Mouse (Mus musculus) lung, postnatal 36 days (tissue): ENCODE data around the gene Npm3.

Experiments
- DNase-seq: peaks from one replicate; pipeline ENCODE4 v3.0.0; 2022; ENCODE audit warnings: mixed read lengths

Gene Npm3

DNA sequence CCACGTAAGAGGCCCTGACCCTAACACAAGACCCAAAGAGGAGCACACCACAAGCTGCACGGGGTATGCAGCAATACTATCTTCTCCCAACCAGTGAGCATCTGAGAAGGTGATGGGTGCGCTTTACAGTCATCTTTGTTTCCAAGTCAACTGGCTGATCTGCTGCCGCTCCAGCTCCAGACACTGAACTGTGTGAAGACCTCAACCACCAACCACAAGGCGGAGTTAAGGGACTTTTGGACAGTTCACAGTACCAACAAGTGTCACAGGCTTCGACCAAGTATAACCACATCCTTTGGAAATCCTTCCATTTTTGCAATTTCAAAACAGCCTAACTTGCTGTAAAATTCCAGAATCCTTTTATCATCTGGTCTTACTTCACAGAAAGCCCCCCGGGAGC lies 2.5 kb upstream of the Npm3 start:
- no peak for DNase-seq

DNA sequence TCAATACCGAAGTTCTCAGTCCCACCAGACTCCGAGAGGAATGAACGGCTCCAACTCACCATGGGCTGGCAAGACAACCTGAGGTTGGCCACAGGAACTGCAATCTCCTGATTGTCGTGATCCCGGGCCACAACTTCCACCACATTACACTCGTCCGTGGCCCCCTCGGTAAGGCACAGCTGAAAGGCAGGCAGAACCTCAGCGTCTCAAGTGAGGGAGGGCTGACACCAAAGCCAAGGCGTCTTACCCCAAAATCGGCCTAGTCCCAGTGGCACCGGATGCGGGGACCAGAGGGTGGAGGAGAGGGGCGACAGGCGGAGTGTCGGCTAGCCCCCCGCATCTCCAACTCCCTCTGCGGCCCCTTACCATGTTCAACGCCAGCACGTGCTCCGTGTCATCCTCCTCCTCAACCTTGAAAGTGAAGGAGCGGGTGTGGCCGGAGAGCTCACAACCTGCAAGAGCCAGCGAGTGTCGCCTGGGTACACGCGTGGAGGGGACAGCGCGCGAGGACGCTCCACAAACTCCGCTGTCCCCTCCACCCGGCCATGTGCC lies 624 bp downstream of the Npm3 start:
- DNase-seq, result no peak

DNA sequence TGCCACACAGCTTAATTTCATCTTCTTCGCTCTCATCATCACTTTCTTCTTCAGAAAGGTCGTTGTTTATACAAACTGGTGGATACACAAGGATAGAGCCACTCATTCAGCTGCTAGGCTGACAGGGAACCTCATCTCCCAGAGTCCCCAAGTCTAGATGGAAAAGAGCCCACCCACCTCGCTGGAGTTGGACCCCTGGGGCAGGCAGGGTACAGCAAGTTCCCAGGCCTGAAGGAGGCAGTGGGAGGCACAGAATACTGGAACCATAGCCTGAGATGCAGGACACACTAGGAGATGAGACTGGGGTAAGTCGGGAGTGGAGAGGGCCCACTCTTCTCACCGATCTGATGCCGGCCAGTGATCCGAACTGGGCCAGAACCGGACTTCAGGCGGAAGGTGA lies 1.2 kb downstream of the Npm3 start:
- no peak for DNase-seq

DNA sequence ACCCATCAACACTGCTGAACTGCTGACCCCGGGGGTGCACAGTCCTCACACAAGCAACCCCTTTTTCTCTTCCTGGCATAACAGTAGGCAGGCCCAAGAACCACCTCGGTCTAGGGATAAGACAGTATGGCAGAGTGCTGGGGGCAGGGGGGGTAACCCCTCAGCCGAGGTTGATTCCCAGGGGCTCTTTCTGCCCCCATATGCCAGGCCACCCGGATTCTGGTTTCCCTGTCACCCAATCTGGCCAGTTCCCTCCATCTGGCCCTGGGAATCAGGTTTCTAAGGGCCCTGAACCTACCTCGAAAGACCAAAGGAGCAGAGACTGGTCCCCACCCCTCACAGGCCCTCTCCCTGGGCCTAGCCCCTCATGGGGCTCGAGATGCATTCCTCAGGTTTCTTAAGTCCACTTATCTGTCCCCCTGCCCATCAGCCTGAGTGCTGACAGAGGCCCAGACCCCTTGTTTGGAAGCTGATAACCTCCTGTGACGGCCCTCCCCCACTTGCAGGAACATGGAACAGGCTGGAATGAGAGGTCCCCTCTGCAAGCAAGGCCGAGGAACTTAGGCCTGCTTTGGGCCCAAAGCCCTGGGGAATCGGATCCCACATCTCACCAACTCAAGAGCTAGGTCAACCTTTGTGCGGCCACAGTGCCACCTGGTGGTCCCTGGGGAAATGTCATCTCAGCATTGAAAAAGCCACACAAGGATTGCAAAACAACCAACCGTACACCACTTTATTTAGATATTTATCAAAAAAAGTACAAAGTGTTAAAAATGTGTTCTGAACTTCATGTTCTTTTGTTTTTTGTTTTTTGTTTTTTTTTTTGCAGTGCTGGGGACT lies 2.1 kb downstream of the Npm3 start:
- DNase-seq, result peak; percentile 94

DNA sequence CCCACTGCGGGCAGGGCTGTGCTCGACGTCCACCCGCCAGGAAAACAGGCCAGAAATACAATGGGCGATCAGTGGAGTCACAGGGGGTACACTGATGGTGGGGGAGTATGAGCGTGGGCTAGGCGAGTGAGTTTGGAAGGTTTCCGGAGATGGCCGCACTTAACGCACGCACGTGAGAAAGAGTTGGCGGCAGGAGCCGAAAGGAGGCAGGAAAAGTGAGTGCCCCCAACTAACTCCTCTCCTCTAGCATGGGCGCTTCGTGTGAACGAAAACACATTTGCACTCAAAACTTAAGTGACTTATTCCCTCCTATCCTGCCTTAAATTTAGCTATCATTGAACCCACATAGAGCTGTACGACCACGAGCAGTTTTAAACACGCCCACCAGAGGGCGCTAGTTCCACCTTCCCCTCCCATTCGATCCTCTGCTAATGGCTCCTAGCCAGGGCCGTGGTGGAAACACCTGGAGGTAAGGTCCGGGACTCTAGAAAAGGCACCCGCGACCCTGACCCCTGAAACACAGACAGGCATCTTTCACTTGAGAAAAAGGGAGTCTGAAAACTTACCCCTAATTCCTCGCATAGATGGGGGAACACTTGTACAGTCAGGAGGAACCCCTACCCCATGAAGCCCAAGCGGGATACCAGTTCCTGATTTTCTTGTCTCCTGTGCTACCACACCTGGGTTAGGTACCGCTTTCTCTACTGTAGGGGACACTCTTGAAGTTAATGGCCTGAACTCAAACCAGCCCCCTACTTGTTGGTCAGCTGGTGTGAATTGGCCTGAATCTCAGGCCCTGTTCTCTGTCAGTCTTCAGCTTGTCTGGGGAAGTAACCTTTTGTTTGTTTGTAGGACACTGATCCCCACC lies 3.0 kb downstream of the Npm3 start:
- peak; percentile 87 for DNase-seq

DNA sequence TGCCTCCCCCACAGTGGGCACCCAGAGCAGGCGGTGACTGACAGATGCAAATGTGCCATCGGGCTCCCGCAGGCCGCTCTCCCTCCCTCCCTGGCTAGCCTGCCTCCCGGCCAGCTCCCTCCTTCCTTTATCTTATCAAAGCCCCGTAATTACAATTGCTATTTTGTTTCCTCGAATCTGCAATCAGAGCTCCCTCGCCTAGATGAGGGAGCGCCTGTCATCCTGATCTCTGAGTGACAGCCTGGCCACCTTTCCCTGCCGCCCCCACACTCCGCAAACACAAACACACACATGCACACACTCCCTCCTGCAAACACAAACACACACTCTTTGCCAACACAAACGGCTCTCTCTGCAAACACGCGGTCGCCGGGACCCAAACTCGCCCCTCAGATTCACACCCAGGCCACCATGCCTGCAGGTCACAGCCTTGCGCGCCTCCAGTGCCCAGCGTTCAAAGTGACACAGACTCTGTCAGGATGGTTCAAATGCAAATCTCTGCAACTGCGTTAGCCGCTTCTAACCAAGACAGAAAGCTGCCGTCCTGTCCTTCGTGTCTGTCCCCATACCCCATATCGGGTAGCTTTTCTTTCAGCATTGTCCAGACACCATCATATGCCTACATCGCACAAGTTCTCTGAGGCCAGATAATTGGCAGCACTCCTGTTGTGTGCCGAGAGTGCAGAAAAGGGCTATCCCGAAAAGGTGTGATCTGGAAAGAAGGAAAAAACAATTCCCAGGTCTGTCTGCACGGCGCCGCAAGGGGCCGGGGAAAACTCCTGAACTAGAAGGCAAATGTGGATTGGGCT lies 3.8 kb downstream of the Npm3 start:
- no peak for DNase-seq

DNA sequence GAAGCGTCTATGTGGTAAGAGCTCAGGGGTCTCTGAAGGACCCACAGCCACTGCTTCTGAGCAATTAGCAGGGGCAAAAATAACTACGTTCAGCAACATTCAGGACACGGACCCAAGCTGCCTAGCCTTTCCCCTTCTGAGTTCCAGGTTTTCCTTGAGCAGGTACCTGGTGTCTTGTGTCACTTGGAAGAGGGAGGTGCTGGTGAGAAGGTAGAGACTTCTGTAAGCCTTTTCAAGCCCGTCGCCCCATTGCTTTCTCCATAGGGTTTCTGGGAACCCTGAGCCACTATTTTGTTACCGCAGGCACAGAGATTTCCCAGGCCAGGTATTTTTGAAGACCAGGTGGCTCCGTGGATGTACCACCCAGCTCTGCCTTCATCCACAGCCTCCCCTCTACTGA lies 5.8 kb downstream of the Npm3 start:
- no peak for DNase-seq

DNA sequence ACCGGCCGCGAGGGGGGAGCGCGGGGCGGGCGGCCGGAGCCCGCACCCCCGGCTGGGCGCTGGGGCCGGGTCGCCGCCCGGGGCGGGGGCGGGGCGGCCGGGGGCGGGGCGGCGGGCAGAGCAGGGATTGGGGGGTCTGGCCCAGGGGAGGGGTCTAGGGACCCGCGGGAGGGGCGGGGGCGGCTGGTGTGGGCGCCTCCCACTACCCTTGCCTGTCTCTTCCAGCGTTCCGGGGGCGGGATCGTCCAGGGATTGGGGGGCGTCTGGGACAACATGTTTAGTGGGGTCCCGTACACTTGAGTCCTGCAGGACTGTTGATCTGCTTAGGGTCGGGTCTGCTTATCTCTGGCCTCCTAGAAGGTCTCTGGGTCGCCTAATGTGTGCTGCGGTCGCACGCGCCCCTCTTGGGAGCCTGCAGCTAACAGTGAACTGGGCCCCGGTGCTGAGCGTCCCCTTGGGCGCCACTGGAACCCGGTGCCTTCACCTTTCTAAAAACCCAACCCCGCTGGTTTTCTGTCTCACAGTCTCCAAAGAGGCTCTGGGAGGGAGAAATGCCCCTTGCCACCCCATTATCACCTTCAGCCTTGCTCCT lies 6.3 kb downstream of the Npm3 start:
- no peak for DNase-seq

DNA sequence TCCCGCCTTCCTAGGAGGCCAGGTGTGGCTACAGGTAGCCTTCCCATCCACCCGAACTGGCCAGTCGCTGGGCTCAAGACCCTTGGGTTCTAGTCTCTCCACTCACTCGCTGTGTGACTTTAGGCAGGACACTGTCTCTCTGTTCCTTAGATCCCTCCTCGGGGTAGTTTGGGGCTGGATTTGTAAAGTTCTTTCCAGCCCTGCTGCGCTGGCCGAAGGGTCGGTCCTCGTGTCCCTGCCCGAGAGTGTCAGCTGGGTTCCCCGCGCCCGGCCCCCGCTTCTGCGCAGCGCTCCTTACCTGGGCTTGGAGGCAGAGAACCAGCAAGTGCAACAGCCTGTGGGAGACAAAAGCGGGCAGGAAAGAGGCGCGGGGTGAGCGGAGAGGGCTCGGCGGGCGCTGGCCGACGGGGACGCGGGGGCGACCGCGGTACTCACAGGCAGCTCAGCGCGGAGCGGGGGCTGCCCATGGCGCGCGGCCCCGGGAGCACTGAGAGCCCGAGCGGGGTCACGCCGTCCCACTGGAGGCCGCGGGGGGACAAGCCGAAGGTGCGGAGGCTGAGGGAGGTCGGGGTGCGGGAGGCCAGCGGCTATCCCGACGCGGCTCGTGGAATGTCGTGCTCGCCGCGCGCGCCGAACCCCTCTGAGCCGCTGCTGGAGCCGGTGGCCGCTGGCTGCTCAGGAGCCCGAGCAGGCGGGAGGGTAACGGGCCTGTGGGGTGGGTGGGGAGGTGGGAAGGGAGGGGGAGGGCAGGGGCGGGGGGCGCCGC lies 7.0 kb downstream of the Npm3 start, which contains the start of gene Fgf8:
TSS of gene Fgf8 (minus strand) at position 698 of the 766 bp plus-strand sequence.
- no peak for DNase-seq

DNA sequence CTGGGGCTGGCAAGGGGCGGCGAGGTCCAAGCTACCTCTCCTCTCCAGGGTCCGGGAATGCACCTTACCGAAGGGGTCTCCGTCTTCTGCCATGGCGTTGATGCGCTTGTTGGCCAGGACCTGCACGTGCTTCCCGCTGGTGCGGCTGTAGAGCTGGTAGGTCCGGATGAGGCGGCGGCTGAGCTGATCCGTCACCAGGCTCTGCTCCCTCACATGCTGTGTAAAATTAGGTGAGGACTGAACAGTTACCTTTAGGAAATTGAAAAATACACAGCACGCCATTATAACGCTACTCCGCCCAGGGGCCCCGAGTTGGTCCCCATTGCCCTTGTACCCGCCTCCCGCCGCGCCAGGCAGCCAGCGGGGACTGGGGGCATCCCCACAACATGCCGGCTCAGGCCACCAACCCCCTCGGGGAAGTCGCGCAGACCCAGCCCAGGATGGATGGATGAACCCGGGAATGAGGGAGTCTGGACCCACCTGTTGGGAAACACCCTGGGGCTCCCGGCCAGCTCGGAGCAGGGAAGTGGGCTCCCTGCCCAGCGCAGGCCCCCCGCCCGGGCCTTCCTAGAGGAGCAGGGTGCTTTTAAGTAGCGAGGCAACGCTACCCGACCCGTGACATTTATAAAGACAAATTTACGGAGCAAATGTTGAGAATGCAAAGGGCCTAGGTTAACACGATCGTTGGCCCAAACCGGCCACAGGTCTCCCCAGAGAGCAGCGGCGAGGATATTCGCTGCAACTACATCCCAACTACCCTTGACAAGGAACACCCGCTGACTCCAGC lies 7.8 kb downstream of the Npm3 start:
- no peak for DNase-seq

DNA sequence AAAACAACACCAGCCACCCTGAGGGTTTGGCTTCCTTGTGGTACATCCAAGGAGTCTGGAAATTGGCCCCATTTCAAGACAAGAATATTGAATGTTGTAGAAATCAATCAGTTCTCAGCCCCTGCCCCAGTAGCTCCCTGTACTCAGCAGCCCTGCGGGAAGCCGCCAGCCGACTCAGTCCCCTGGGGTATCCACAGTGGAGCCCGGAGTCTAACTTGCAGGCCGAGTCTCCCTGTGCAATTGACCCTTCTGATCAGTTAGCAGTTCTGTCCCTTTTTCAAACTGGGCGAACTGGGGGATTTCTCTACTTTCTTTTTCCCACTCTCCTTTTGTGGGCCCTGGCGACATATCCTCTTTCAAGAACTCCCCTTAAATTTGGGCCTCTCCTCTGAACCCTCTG lies 8.6 kb downstream of the Npm3 start:
- DNase-seq, result no peak

DNA sequence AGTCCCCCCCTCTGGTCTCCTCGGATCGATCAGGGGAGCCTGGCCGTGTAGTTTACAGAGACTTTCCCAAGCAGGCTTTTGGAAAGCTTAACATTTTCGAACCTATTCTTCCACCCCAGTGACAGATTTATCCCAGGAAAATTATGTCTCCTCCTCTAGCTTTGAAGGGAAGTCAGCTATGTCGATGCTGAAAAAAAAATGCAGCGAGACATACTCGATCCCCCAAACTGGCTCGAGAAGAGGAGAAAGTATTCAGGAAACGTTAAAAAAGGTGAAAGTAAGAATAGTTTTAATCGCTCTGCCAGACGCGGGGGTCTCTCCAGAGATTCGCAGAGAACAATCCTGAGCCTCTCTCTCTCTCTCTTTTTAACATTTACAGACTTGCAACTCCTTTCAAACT lies 9.2 kb downstream of the Npm3 start:
- DNase-seq, result no peak

DNA sequence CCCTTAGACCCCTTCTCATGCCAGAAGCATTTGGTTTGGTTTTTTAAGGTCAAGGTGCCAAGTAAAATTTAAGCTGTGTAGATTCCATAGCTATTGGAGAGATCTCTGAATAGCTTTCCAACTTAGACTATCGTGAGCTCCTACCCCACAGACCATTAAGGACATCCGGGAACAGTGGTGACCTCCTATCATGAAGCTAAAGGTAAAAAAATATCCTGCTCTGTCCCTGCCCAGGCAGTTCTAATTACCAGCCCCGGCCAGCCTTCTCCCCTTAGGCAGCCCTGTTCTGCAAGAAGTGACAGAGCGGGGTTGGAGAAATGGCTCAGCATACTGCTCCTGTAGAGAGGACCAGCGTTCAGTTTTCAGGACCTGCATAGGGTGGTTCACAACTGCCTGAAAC lies 10.9 kb downstream of the Npm3 start:
- no peak for DNase-seq

DNA sequence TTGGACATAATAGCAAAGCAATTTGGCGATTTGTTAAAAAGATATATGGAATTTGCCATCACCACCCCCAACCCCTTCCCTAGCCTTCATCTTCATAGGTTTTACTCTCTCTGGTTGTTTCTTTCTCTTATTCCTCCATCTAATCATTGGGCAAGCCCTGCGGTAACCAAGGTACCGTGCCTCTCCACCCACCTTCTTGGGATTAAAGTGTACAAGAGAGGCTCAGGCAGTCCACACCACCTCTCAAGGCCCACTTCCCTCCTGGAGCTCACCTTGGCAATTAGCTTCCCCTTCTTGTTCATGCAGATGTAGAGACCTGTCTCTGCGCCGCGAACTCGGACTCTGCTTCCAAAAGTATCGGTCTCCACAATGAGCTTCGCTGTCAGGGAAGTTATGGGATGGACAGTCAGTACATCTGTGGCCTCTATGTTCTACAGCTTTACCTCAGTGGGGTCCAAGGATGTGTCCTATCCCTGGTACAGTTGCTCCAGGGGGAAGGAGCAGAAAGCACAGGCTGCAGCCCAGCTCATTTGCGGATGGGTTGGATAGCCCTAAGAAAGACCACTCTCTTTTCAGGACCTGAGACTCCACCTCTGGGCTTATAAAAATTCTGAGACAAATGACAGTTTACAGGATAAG lies 11.4 kb downstream of the Npm3 start:
- no peak for DNase-seq

DNA sequence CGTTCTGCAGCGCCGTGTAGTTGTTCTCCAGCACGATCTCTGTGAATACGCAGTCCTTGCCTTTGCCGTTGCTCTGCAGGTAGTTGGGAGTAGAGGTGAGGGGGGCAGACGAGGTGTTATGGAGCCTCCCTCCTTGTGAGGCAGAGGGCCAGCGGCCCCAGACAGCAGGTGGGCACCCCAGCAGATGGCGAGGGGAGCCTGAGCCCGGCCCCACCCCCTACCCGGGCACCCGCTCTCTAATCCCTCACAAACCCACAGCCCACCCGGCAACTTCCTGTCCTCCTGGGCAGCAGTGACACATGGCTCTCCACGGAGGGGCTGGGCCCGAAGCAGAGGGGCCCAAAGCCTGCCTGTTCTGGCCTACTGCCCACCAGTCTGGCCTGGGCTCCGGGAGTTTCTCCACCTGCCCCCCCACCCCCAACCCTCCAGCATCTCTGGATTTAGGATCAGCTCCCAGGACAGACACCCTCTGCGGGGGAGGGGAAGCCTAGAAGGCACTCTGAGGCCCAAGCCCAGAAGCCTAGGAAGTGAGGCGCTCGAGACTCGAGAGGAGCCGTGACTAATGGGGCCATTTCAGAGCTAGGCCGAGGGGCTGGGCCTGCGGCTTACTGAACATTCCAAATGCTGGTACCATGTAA lies 12.1 kb downstream of the Npm3 start:
- no peak for DNase-seq

DNA sequence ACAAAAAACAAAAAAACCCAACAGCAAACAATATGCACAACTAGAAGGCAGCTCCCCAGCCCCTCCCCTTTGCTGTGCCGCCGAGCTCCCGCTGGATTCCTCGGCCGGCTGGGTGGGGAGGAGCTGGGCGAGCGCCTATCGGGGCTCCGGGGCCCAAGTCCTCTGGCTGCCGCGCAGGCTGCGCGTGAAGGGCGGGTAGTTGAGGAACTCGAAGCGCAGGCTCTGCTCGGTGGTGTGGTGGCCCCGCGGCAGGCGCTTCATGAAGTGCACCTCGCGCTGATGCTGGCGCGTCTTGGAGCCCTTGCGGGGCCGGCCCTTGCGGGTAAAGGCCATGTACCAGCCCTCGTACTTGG lies 12.6 kb downstream of the Npm3 start:
- DNase-seq, result peak; percentile 31

DNA sequence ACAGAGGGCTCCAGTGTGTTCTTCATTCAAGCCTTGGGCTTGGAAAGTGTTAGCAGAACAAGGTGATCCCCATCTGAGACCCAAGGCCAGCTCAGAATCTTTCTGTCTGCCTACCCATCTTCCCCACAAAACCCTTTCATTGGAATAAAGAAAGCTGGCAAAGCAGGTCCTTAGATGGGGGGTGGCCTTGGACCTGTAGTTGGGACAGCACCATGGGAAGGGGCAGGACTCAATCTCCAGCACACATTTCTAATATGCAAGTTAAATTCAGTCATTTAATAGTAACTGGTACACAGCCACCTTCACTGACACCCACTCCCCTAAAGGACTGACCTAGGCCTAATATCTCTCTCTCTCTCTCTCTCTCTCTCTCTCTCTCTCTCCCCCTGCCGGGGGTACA lies 13.2 kb downstream of the Npm3 start:
- DNase-seq, result no peak

DNA sequence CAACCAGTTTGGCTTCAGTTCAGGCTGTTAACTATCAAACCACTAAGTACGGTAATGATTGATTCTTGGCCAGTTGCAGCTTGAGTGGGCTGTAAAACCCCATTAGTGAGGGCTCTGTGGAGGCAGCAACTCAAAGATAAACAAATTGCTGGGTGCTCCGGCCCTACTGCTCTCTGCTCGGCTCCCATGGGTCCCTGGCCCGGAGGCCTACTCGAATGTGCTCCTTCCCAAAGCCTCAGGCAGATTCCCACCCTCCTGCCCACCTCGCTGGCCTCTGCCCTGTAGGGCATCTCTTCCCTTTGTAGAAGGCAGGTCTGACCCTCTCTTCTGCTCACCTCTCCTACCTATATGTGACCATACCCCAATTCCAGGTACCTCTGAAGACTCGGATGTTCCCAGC lies 14.6 kb downstream of the Npm3 start:
- DNase-seq, result no peak

DNA sequence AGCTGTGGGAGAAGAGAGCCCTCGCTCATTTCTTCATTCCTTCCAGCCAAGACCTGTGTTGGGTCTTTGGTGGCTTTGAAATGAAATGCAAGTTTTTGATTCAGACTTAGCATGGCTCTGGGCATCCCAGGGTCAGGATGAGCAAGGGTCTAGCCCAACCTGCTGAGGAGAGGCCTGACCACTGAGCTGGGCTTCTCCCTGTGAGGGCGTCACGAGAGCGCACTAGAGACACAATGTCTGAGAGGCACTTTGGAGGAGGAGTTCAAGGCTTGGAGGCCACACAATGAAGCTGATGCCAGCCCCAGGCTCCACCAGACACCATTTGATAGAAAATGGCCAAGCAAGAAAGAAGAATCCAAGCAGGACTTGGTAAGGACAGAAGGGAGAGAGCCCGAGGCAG lies 15.2 kb downstream of the Npm3 start:
- DNase-seq, result no peak

DNA sequence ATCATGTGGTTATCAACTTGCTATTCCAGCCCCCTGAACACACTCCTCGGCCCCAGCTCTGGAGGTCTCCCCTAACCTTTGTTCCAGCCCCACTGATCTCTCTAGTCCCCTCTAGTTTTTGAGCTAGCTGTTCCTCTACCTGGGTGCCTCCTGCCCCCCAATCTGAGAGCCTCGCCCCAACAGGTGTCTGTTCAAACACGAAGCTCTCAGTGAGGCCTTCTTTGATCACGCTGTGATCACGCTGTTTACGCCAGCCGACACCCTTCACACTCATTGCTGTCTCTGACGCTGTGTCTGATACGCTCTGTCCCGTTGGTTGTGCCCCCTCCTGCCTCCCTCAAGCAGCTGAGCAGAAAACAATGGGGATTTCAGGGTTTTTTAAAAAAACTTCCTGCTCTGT lies 15.8 kb downstream of the Npm3 start:
- no peak for DNase-seq
